Mouse (Mus musculus): ENCODE data around the gene Igf2. TPM values are rescaled to one million over a fixed set of nuclear protein-coding genes. Genes with fewer than 3 reads are reported as not detected.

Gene Igf2
- total and polyA plus RNA-seq, 3 experiments = 0.27 TPM; not detected in 2

GRCm38 (mm10) chr7:142661046-142661445 is 5.6 kb downstream of the Igf2 start:
- Histone ChIP-seq H3K4me1 (ENCODE audit: insufficient read depth, low read depth, low read length) (no peaks in the 10 kb centered on the region; the same call in 1 of the 2 replicates), H3K27me3 (ENCODE audit: insufficient read depth, low read length) (peaks cover 9% of the 10 kb centered on the region; the same call in 1 of the 2 replicates), H3K36me3 (replicated peaks) (no peaks in the 10 kb centered on the region), H3K9me3 (replicated peaks) (peaks cover 46% of the 10 kb centered on the region), H3K4me3 (ENCODE audit: low read depth, low read length) (0 out of 2 replicates have a peak overlapping the region, but pooled peaks have one; percentile 23)
- DNase-seq (ENCODE audit: low spot score) (no peak), ATAC-seq (ENCODE audit: extremely low read depth, insufficient number of reproducible peaks, low FRiP score, poor library complexity, severe bottlenecking) (no peak)
- TF ChIP-seq POLR2AphosphoS5 (IDR thresholded peaks at IDR 0.05; ENCODE audit: insufficient replicate concordance, low read depth, low read length) = no peak
- no peak for TF ChIP-seq GATA1 (IDR thresholded peaks at IDR 0.05; ENCODE audit: borderline replicate concordance, low read length)
- no peak for TF ChIP-seq GATA2 (IDR thresholded peaks at IDR 0.05; ENCODE audit: borderline replicate concordance, low read depth, low read length)
- no peak for TF ChIP-seq TAL1 (conservative IDR thresholded peaks at IDR 0.05; ENCODE audit: low read depth, low read length)
- TF ChIP-seq CTCF (IDR thresholded peaks at IDR 0.05; ENCODE audit: low read depth, low read length) = no peak

GRCm38 (mm10) chr7:142660651-142660945 is 6.0 kb downstream of the Igf2 start:
- H3K4me1 ChIP-seq (ENCODE audit: insufficient read depth, low read depth, low read length) = no peaks in the 10 kb centered on the region; the same call in 1 of the 2 replicates
- no peak for TF ChIP-seq TAL1 (conservative IDR thresholded peaks at IDR 0.05; ENCODE audit: low read depth, low read length)
- no peak for TF ChIP-seq CTCF (IDR thresholded peaks at IDR 0.05; ENCODE audit: low read depth, low read length)
- no peak for TF ChIP-seq GATA1 (IDR thresholded peaks at IDR 0.05; ENCODE audit: borderline replicate concordance, low read length)
- no peak for TF ChIP-seq POLR2AphosphoS5 (IDR thresholded peaks at IDR 0.05; ENCODE audit: insufficient replicate concordance, low read depth, low read length)
- TF ChIP-seq GATA2 (IDR thresholded peaks at IDR 0.05; ENCODE audit: borderline replicate concordance, low read depth, low read length) = no peak
- DNase-seq (ENCODE audit: low spot score) (no peak), ATAC-seq (ENCODE audit: extremely low read depth, insufficient number of reproducible peaks, low FRiP score, poor library complexity, severe bottlenecking) (no peak)
- peaks cover 46% of the 10 kb centered on the region for H3K9me3 ChIP-seq (replicated peaks)
- 0 out of 2 replicates have a peak overlapping the region, but pooled peaks have one; percentile 23 for H3K4me3 ChIP-seq (ENCODE audit: low read depth, low read length)
- H3K36me3 ChIP-seq (replicated peaks) = no peaks in the 10 kb centered on the region
- peaks cover 9% of the 10 kb centered on the region; the same call in 1 of the 2 replicates for H3K27me3 ChIP-seq (ENCODE audit: insufficient read depth, low read length)

- Histone ChIP-seq H3K9me3 (replicated peaks) (peaks cover 46% of the 10 kb centered on the region), H3K4me1 (ENCODE audit: insufficient read depth, low read depth, low read length) (no peaks in the 10 kb centered on the region; the same call in 1 of the 2 replicates), H3K4me3 (ENCODE audit: low read depth, low read length) (no peak overlapping the region; the same call in 1 of the 2 replicates), H3K27me3 (ENCODE audit: insufficient read depth, low read length) (peaks cover 9% of the 10 kb centered on the region; the same call in 1 of the 2 replicates), H3K36me3 (replicated peaks) (no peaks in the 10 kb centered on the region)
- TF ChIP-seq GATA1 (IDR thresholded peaks at IDR 0.05; ENCODE audit: borderline replicate concordance, low read length) (no peak), GATA2 (IDR thresholded peaks at IDR 0.05; ENCODE audit: borderline replicate concordance, low read depth, low read length) (no peak), POLR2AphosphoS5 (IDR thresholded peaks at IDR 0.05; ENCODE audit: insufficient replicate concordance, low read depth, low read length) (no peak), CTCF (IDR thresholded peaks at IDR 0.05; ENCODE audit: low read depth, low read length) (no peak), TAL1 (conservative IDR thresholded peaks at IDR 0.05; ENCODE audit: low read depth, low read length) (no peak)
- ATAC-seq (ENCODE audit: extremely low read depth, insufficient number of reproducible peaks, low FRiP score, poor library complexity, severe bottlenecking) (no peak), DNase-seq (ENCODE audit: low spot score) (no peak)
Observed at GRCm38 (mm10) chr7:142659767-142660650, 6.6 kb downstream of the Igf2 start.

- Histone ChIP-seq H3K4me3 (ENCODE audit: low read depth, low read length) (no peak overlapping the region; the same call in 1 of the 2 replicates), H3K36me3 (replicated peaks) (no peaks in the 10 kb centered on the region), H3K4me1 (ENCODE audit: insufficient read depth, low read depth, low read length) (no peaks in the 10 kb centered on the region; the same call in 1 of the 2 replicates), H3K27me3 (ENCODE audit: insufficient read depth, low read length) (peaks cover 9% of the 10 kb centered on the region; the same call in 1 of the 2 replicates), H3K9me3 (replicated peaks) (peaks cover 46% of the 10 kb centered on the region)
- DNase-seq (ENCODE audit: low spot score) (no peak), ATAC-seq (ENCODE audit: extremely low read depth, insufficient number of reproducible peaks, low FRiP score, poor library complexity, severe bottlenecking) (no peak)
- TF ChIP-seq POLR2AphosphoS5 (IDR thresholded peaks at IDR 0.05; ENCODE audit: insufficient replicate concordance, low read depth, low read length) (no peak), CTCF (IDR thresholded peaks at IDR 0.05; ENCODE audit: low read depth, low read length) (no peak), GATA2 (IDR thresholded peaks at IDR 0.05; ENCODE audit: borderline replicate concordance, low read depth, low read length) (no peak), TAL1 (conservative IDR thresholded peaks at IDR 0.05; ENCODE audit: low read depth, low read length) (no peak), GATA1 (IDR thresholded peaks at IDR 0.05; ENCODE audit: borderline replicate concordance, low read length) (no peak)
Observed at GRCm38 (mm10) chr7:142659181-142659681, 7.4 kb downstream of the Igf2 start.

- Histone ChIP-seq H3K9me3 (replicated peaks) (peaks cover 43% of the 10 kb centered on the region), H3K27me3 (ENCODE audit: insufficient read depth, low read length) (peaks cover 9% of the 10 kb centered on the region; the same call in 1 of the 2 replicates), H3K4me3 (ENCODE audit: low read depth, low read length) (no peak overlapping the region; the same call in 1 of the 2 replicates), H3K4me1 (ENCODE audit: insufficient read depth, low read depth, low read length) (no peaks in the 10 kb centered on the region; the same call in 1 of the 2 replicates), H3K36me3 (replicated peaks) (no peaks in the 10 kb centered on the region)
- DNase-seq (ENCODE audit: low spot score) (no peak), ATAC-seq (ENCODE audit: extremely low read depth, insufficient number of reproducible peaks, low FRiP score, poor library complexity, severe bottlenecking) (no peak)
- no peak for TF ChIP-seq POLR2AphosphoS5 (IDR thresholded peaks at IDR 0.05; ENCODE audit: insufficient replicate concordance, low read depth, low read length)
- no peak for TF ChIP-seq CTCF (IDR thresholded peaks at IDR 0.05; ENCODE audit: low read depth, low read length)
- TF ChIP-seq GATA1 (IDR thresholded peaks at IDR 0.05; ENCODE audit: borderline replicate concordance, low read length) = no peak
- no peak for TF ChIP-seq TAL1 (conservative IDR thresholded peaks at IDR 0.05; ENCODE audit: low read depth, low read length)
- TF ChIP-seq GATA2 (IDR thresholded peaks at IDR 0.05; ENCODE audit: borderline replicate concordance, low read depth, low read length) = no peak
Observed at GRCm38 (mm10) chr7:142658681-142659180, 7.9 kb downstream of the Igf2 start.

Measured in G1E (cell line).